Comparison of ENCODE assay signal across 15 mouse cellular contexts in the genomic region with DNA sequence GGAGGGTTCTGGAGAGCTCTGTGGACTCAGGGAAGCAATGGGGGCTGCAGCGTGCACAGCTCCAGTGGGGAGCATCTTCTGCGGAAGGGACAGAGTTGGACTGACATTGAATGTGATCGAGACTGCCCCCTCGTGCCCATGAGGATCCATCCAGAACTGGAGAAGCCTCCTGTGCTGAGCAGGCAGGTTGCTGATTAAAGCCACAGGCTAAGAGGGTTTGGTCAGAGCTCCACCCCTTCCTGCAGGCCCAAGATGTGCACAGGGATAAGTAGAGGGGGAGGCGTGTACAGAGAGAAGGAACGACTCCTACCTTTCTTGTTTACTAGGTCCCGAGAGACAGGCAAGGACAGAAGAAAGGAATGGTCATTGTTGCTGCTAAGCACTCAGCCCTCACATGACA. TPM values are rescaled to one million over a fixed set of nuclear protein-coding genes. Genes with fewer than 3 reads are reported as not detected.
DNase-seq lines count a peak whose midpoint lies in the region; ATAC-seq and TF ChIP-seq lines count a peak whose summit lies in the region.
"Had no signal": no experiment of that assay in that cellular context is flagged by ENCODE, and none has a peak within 500 bp of the region (broad histone marks: within the 10 kb centered on the region; RNA-seq: fewer than 3 reads in every experiment).

No protein-coding gene starts in this region.

- ATAC-seq in common myeloid progenitor, adult 5-6 weeks (replicated peaks; ENCODE audit: low read depth, poor library complexity, severe bottlenecking) = peak; percentile 77
- peak; percentile 68 for ATAC-seq in liver, embryonic 12.5 days

- 0 out of 2 replicates have a peak, but pooled peaks have one; percentile 16 for TF ChIP-seq CTCF in cerebellum, adult 2 months (IDR thresholded peaks at IDR 0.05; ENCODE audit: borderline replicate concordance, insufficient read depth, low read depth, low read length)
- TF ChIP-seq CTCF in E14TG2a.4 (conservative IDR thresholded peaks at IDR 0.05; ENCODE audit: low read length) = peak; percentile 8; the same call in 1 of the 2 replicates

- no peak overlapping the region for H3K27ac ChIP-seq in cerebellum, adult 2 months (ENCODE audit: insufficient read depth, low read length)
- no peak overlapping the region for H3K27ac ChIP-seq in liver, embryonic 12.5 days
- H3K27ac ChIP-seq: neural tube, embryonic 13.5 days had no signal

- H3K4me3 ChIP-seq in cerebellum, adult 2 months (replicated peaks; ENCODE audit: insufficient read depth, low read depth, low read length) = no peak overlapping the region
- H3K4me3 ChIP-seq in E14TG2a.4 (replicated peaks; ENCODE audit: low read length) = peak overlapping the region; percentile 32; the same call in 1 of the 2 replicates
- H3K4me3 ChIP-seq in liver, embryonic 12.5 days = no peak overlapping the region
- H3K4me3 ChIP-seq: neural tube, embryonic 13.5 days had no signal

- TF ChIP-seq POLR2A in cerebellum, adult 2 months (IDR thresholded peaks at IDR 0.05; ENCODE audit: borderline replicate concordance, insufficient read depth, low read length) = no peak

- H3K9me3 ChIP-seq in E14TG2a.4 (ENCODE audit: low read length) = no peaks in the 10 kb centered on the region
- H3K9me3 ChIP-seq in liver, embryonic 12.5 days (replicated peaks) = no peaks in the 10 kb centered on the region
- H3K9me3 ChIP-seq: G1E; neural tube, embryonic 13.5 days had no signal

- no peak for DNase-seq in cerebellum, adult 2 months
- DNase-seq in cerebellum, postnatal 36 days = no peak
- no peak for DNase-seq in gastrocnemius, adult 18-20 months (ENCODE audit: low spot score)
- DNase-seq in layer of hippocampus, adult 9-10 months (ENCODE audit: low spot score) = no peak
- DNase-seq in lung, postnatal 4 days = no peak
- DNase-seq: embryo, embryonic 11 days; gastrocnemius, postnatal 14 days; left cerebral cortex, postnatal 4 days; lung, adult 2 months; right cerebral cortex, postnatal 14 days had no signal

- WGBS in cerebellum, adult 2 months = 82% methylated on average over 7 of the region's 7 CpGs
- WGBS in liver, embryonic 12.5 days (ENCODE audit: insufficient replicate concordance) = 46% methylated on average over 7 of the region's 7 CpGs

- H3K27me3 ChIP-seq in cerebellum, adult 2 months (ENCODE audit: control insufficient read depth, insufficient read depth, low read length) = no peaks in the 10 kb centered on the region
- H3K27me3 ChIP-seq in E14TG2a.4 (ENCODE audit: insufficient read depth, low read length) = no peaks in the 10 kb centered on the region
- H3K27me3 ChIP-seq in liver, embryonic 12.5 days (replicated peaks) = no peaks in the 10 kb centered on the region
- H3K27me3 ChIP-seq: neural tube, embryonic 13.5 days had no signal

- no peaks in the 10 kb centered on the region for H3K4me1 ChIP-seq in cerebellum, adult 2 months (ENCODE audit: control insufficient read depth, insufficient read depth, low read length)
- peaks cover 90% of the 10 kb centered on the region for H3K4me1 ChIP-seq in E14TG2a.4 (replicated peaks; ENCODE audit: low read depth, low read length)
- peaks cover 13% of the 10 kb centered on the region for H3K4me1 ChIP-seq in liver, embryonic 12.5 days
- H3K4me1 ChIP-seq: neural tube, embryonic 13.5 days had no signal

- H3K4me2 ChIP-seq in liver, embryonic 12.5 days = no peak overlapping the region
- H3K4me2 ChIP-seq: neural tube, embryonic 13.5 days had no signal

- no peak overlapping the region for H3K9ac ChIP-seq in liver, embryonic 12.5 days
- H3K9ac ChIP-seq: neural tube, embryonic 13.5 days had no signal

- peaks cover 100% of the 10 kb centered on the region for H3K36me3 ChIP-seq in E14TG2a.4 (ENCODE audit: insufficient read depth, low read length)
- H3K36me3 ChIP-seq in liver, embryonic 12.5 days = peaks cover 70% of the 10 kb centered on the region
- H3K36me3 ChIP-seq: G1E had no signal

RNA-seq across cellular contexts. Expression of a gene that starts 41.4 kb away (rescaled TPM):
- 46.3 and 50.0 TPM in 2 replicates for polyA plus RNA-seq in cerebellum, adult 2 months (2012; rRNA removed)
- total RNA-seq in common myeloid progenitor, adult 5-6 weeks (2017) = 32.6 and 34.3 TPM in 2 replicates
- 11.2 and 12.8 TPM in 2 replicates for polyA plus RNA-seq in liver, embryonic 12.5 days (2016; fragmentation: Nextera tagmentation; extraction: Ambion mirVana)
- total RNA-seq in gastrocnemius, adult 18-20 months (2021) = 10 to 100 TPM; 18.0 to 18.8 TPM
